Mouse (Mus musculus) forebrain, embryonic 10.5 days (tissue): Measurements from ENCODE around the gene Synj2. TPM values are rescaled to one million over a fixed set of nuclear protein-coding genes. Genes with fewer than 3 reads are reported as not detected.
A peak's percentile ranks its signal among the peaks of the same experiment; 100 is the strongest.

Source experiments
- DNase-seq: peaks from one replicate; pipeline ENCODE4 v3.0.0-alpha.2; 2017; ENCODE audit warnings: low spot score; ENCODE audit errors: extremely low spot score
- H3K27ac ChIP-seq: fragments of 300-500 bp; sonication (generic); 2 replicates; pipeline ENCODE4 v1.5.1; 2016; ENCODE audit warnings: mild to moderate bottlenecking
- H3K27me3 ChIP-seq: fragments of 300-500 bp; sonication (generic); 2 replicates; pipeline ENCODE4 v1.6.1; 2016; ENCODE audit warnings: mild to moderate bottlenecking; ENCODE audit not compliant: poor library complexity, severe bottlenecking
- H3K36me3 ChIP-seq: fragments of 300-500 bp; sonication (generic); replicated peaks from 2 replicates; pipeline ENCODE4 v1.6.1; 2016; ENCODE audit warnings: mild to moderate bottlenecking, moderate library complexity
- H3K4me1 ChIP-seq: fragments of 300-500 bp; sonication (generic); 2 replicates; pipeline ENCODE4 v1.6.1; 2016
- H3K4me3 ChIP-seq: fragments of 300-500 bp; sonication (generic); 2 replicates; pipeline ENCODE4 v1.5.1; 2016; ENCODE audit warnings: mild to moderate bottlenecking, moderate library complexity
- H3K9me3 ChIP-seq: fragments of 300-500 bp; sonication (generic); 2 replicates; pipeline ENCODE4 v1.6.1; 2016; ENCODE audit warnings: mild to moderate bottlenecking, moderate library complexity
- WGBS: fragments of 180-500 bp; shearing (Covaris S2); methylation state at CpG from one replicate; pipeline ENCODE4 v1.1.7; 2016; 5-methylcytosine and 5-hydroxymethylcytosine counted together
- polyA plus RNA-seq: library from polyadenylated mRNA; unstranded; fragments of >200 nt; fragmentation: Nextera tagmentation; extraction: Ambion mirVana; gene quantifications from 2 replicates; pipeline ENCODE4 v1.2.1, GENCODE M21; 2016

Gene Synj2
- polyA plus RNA-seq, 1 experiment from 2014 or later: 0.90 TPM

DNA sequence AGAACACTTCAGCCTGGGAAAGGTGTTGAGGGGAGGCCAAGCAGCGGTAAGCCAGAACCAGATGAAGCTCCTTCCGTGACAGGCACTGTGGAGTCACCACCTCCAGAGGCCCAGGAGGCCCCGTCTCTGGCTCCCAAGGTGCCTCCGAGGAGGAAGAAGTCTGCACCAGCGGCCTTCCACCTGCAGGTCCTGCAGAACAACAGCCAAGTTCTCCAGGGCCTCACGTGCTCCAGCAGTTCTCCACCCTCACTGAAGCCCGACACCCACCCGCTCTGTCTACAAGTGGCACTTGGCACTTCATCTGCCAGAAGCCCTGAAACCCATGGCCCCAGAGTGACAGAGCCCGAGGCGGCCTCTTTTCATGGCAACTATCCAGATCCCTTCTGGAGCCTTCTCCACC lies 96.4 kb downstream of the Synj2 start:
- H3K4me1 ChIP-seq: no peaks in the 10 kb centered on the region
- H3K4me3 ChIP-seq: no peak overlapping the region
- WGBS: 89% methylated on average over 10 of the region's 10 CpGs
- peaks cover 9% of the 10 kb centered on the region for H3K36me3 ChIP-seq
- no peak overlapping the region for H3K27ac ChIP-seq
- no peaks in the 10 kb centered on the region for H3K27me3 ChIP-seq
- no peak for DNase-seq
- no peaks in the 10 kb centered on the region for H3K9me3 ChIP-seq

GRCm38 (mm10) chr17:6052801-6053200 lies 111.7 kb downstream of the Synj2 start:
- Histone ChIP-seq H3K4me3 (no peak overlapping the region), H3K9me3 (no peaks in the 10 kb centered on the region), H3K36me3 (peaks cover 23% of the 10 kb centered on the region), H3K27ac (no peak overlapping the region), H3K27me3 (no peaks in the 10 kb centered on the region), H3K4me1 (0 out of 2 replicates have a peak, but pooled peaks cover 3% of the 10 kb centered on the region)
- DNase-seq: no peak
- 55% methylated on average over 4 of the region's 4 CpGs for WGBS

DNA sequence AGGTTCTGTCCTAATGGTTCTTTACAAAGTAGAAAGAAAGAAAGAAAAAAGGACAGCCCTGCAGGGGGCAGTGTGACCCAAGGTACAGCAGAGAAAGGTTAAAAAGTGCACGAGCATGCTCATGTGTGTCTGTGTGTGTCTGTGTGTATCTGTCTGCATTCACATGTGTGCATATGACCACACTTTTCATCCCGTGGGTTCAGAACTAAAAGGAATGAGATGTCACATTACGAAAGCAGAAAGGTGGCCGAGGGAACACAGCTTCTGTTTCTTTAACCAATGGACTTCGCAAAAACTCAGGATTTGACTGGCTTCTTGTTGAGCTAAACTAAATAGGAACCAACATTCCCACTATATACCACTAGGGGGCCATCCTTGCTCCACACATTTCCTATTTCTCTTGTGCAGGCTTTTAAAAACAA lies 113.9 kb downstream of the Synj2 start:
- Histone ChIP-seq H3K36me3 (peaks cover 10% of the 10 kb centered on the region; the same call in 1 of the 2 replicates), H3K27me3 (no peaks in the 10 kb centered on the region), H3K4me3 (no peak overlapping the region), H3K27ac (no peak overlapping the region), H3K9me3 (no peaks in the 10 kb centered on the region), H3K4me1 (0 out of 2 replicates have a peak, but pooled peaks cover 3% of the 10 kb centered on the region)
- peak; percentile 50 for DNase-seq
- 27% methylated on average over 5 of the region's 5 CpGs for WGBS

GRCm38 (mm10) chr17:6062793-6063192 lies 121.7 kb downstream of the Synj2 start:
- Histone ChIP-seq H3K27me3 (no peaks in the 10 kb centered on the region), H3K9me3 (no peaks in the 10 kb centered on the region), H3K36me3 (peaks cover 38% of the 10 kb centered on the region), H3K4me1 (no peaks in the 10 kb centered on the region), H3K4me3 (no peak overlapping the region), H3K27ac (no peak overlapping the region)
- WGBS: 86% methylated on average over 8 of the region's 8 CpGs
- DNase-seq: no peak

- 95% methylated on average over 5 of the region's 5 CpGs for WGBS
- Histone ChIP-seq H3K36me3 (peaks cover 39% of the 10 kb centered on the region), H3K27ac (no peak overlapping the region), H3K27me3 (no peaks in the 10 kb centered on the region), H3K4me1 (no peaks in the 10 kb centered on the region), H3K9me3 (no peaks in the 10 kb centered on the region), H3K4me3 (no peak overlapping the region)
- no peak for DNase-seq
Measured at GRCm38 (mm10) chr17:6063532-6063931, 122.5 kb downstream of the Synj2 start.

DNA sequence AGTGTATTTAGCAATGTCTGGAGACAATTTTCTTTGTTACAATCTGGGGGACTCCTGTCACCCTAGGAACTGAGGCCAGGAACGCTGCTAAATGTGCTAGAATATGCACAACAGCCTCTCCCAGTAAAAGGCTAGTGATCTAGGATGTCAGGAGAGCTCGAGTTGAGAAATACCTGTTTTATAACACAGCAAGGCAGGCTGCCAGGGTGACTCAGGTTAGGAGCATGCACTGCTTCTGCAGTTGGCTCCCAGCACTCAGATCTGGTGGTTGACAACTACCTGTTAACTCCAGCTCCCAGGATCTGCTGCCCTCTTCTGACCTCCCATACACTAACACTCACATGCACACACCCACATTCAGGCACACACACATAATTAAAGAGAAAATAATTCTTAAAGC lies 124.9 kb downstream of the Synj2 start:
- WGBS: 89% methylated on average over 2 of the region's 2 CpGs
- H3K36me3 ChIP-seq: peaks cover 60% of the 10 kb centered on the region

DNA sequence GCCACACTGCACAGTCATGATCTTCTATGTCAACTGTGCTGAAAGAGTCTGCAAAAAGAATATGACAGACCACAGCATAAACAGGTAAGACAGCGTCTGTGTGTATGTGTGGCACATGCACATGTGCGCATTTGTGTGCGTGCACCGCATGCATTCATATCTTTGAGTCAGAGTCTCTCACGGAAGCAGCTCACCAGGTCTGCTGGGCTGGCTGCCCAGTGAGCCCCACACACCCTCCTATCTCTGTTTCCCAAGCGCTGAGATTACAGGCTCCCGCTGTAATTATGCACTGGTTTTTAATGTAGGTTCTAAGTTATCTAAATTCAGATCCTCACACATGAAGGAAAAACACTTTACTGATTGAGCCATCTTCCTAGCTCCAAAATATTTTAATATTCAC lies 126.5 kb downstream of the Synj2 start:
- H3K4me3 ChIP-seq: no peak overlapping the region
- peaks cover 74% of the 10 kb centered on the region for H3K36me3 ChIP-seq
- H3K9me3 ChIP-seq: no peaks in the 10 kb centered on the region
- DNase-seq: no peak
- 98% methylated on average over 7 of the region's 7 CpGs for WGBS
- no peaks in the 10 kb centered on the region for H3K27me3 ChIP-seq
- H3K27ac ChIP-seq: no peak overlapping the region
- H3K4me1 ChIP-seq: no peaks in the 10 kb centered on the region

More for the DNA sequence above, 124.9 kb downstream of the Synj2 start:
- Histone ChIP-seq H3K4me1 (no peaks in the 10 kb centered on the region), H3K27me3 (no peaks in the 10 kb centered on the region), H3K27ac (no peak overlapping the region), H3K9me3 (no peaks in the 10 kb centered on the region), H3K4me3 (no peak overlapping the region)
- no peak for DNase-seq

GRCm38 (mm10) chr17:6069866-6070265 lies 128.8 kb downstream of the Synj2 start:
- 95% methylated on average over 6 of the region's 6 CpGs for WGBS

DNA sequence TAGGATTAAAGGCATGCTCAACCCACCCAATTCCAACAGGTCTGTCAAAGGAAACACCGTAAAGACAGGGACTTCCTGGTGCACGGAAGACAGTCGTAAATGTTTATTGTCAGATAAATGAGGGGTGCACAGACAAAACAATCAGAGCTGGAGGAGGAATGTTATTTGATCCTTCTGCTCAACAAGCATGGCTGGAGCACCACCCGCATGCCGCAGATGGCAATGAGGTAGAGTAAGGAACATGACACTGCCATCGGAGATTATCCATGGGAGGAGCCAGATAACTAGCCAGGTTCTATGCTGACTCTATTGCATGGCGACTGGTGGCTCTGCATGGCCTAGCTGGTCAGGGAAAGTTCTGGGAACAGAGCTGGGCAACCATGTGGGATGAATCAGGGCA lies 132.3 kb downstream of the Synj2 start:
- Histone ChIP-seq H3K4me1 (peaks cover under 1% of the 10 kb centered on the region), H3K36me3 (peaks cover 48% of the 10 kb centered on the region), H3K9me3 (no peaks in the 10 kb centered on the region), H3K27ac (no peak overlapping the region), H3K4me3 (no peak overlapping the region), H3K27me3 (no peaks in the 10 kb centered on the region)
- DNase-seq: no peak
- 90% methylated on average over 7 of the region's 7 CpGs for WGBS

More at GRCm38 (mm10) chr17:6069866-6070265, 128.8 kb downstream of the Synj2 start:
- peaks cover 74% of the 10 kb centered on the region for H3K36me3 ChIP-seq
- H3K27me3 ChIP-seq: no peaks in the 10 kb centered on the region
- H3K9me3 ChIP-seq: no peaks in the 10 kb centered on the region
- H3K27ac ChIP-seq: no peak overlapping the region
- no peak for DNase-seq
- H3K4me1 ChIP-seq: no peaks in the 10 kb centered on the region
- no peak overlapping the region for H3K4me3 ChIP-seq

GRCm38 (mm10) chr17:6079287-6080122 lies 138.4 kb downstream of the Synj2 start, which contains the start of the genes Serac1 and Gtf2h5:
Serac1 (minus strand) TSS chr17:6079741.
Gtf2h5 (plus strand) TSS chr17:6079786.
- under 1% methylated on average over 70 of the region's 70 CpGs for WGBS
- peak within 1 kb of the TSS; percentile 91 for H3K27ac ChIP-seq
- DNase-seq: peak; percentile 98
- no peaks in the 10 kb centered on the region for H3K27me3 ChIP-seq
- H3K4me3 ChIP-seq: peak within 1 kb of the TSS; percentile 86
- H3K36me3 ChIP-seq: peaks cover 27% of the 10 kb centered on the region
- peaks cover 21% of the 10 kb centered on the region for H3K4me1 ChIP-seq
- H3K9me3 ChIP-seq: no peaks in the 10 kb centered on the region

- Histone ChIP-seq H3K4me1 (peaks cover 20% of the 10 kb centered on the region), H3K27me3 (no peaks in the 10 kb centered on the region), H3K9me3 (no peaks in the 10 kb centered on the region), H3K4me3 (no peak overlapping the region), H3K27ac (no peak overlapping the region), H3K36me3 (peaks cover 62% of the 10 kb centered on the region)
- 89% methylated on average over 5 of the region's 5 CpGs for WGBS
- DNase-seq: no peak
Measured at GRCm38 (mm10) chr17:6083323-6083890, 142.3 kb downstream of the Synj2 start.

GRCm38 (mm10) chr17:6091604-6092003 lies 150.5 kb downstream of the Synj2 start:
- no peaks in the 10 kb centered on the region for H3K4me1 ChIP-seq
- H3K27me3 ChIP-seq: no peaks in the 10 kb centered on the region
- no peak overlapping the region for H3K27ac ChIP-seq
- 91% methylated on average over 6 of the region's 6 CpGs for WGBS
- H3K4me3 ChIP-seq: no peak overlapping the region
- DNase-seq: no peak
- H3K9me3 ChIP-seq: no peaks in the 10 kb centered on the region
- H3K36me3 ChIP-seq: peaks cover 31% of the 10 kb centered on the region
